In the genomic region with DNA sequence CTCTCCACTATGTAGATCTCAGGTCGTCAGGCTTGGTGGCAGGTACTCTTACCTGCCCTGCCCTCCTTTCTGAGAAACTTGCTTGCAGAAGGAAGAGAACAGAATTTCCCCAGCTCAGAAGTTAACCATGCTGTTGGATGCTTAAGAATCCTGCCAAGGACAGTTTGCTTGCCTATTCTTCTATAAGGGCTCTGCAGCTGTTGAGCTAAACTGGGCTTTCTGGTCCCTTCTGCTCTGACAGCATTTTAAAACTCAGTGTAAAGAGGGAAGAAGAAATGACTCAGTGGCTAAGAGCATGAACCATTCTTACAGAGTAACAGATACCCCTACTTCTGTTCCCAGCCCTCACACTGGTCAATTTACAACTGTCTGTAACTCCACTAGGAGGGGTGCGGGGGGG, we compare ENCODE assay signal across 27 mouse cellular contexts. TPM values are rescaled to one million over a fixed set of nuclear protein-coding genes. Genes with fewer than 3 reads are reported as not detected.
A peak's percentile ranks its signal among the peaks of the same experiment; 100 is the strongest.
DNase-seq lines count a peak whose midpoint lies in the region; ATAC-seq and TF ChIP-seq lines count a peak whose summit lies in the region.
"Had no signal": no experiment of that assay in that cellular context is flagged by ENCODE, and none has a peak within 500 bp of the region (broad histone marks: within the 10 kb centered on the region; RNA-seq: fewer than 3 reads in every experiment).

No protein-coding gene starts in this region.

- no peak overlapping the region for H3K27ac ChIP-seq in forebrain, postnatal 0 days (ENCODE audit: low read depth, low read length)
- H3K27ac ChIP-seq in forebrain, embryonic 12.5 days, result no peak overlapping the region
- no peak overlapping the region for H3K27ac ChIP-seq in heart, embryonic 10.5 days
- H3K27ac ChIP-seq in heart, adult 2 months, result no peak overlapping the region
- H3K27ac ChIP-seq in midbrain, embryonic 11.5 days (ENCODE audit: low read depth, low read length), result no peak overlapping the region
- no peak overlapping the region for H3K27ac ChIP-seq in midbrain, postnatal 0 days (ENCODE audit: low read depth, low read length)
- H3K27ac ChIP-seq: embryonic facial prominence, embryonic 12.5 days; heart, embryonic 15.5 days; hindbrain, embryonic 13.5 days; hindbrain, postnatal 0 days had no signal

- peak; percentile 25 for DNase-seq in forebrain, postnatal 0 days
- DNase-seq in heart, embryonic 10.5 days (ENCODE audit: low spot score), result peak; percentile 50
- DNase-seq in heart, adult 2 months, result no peak
- peak; percentile 33 for DNase-seq in midbrain, embryonic 11.5 days (ENCODE audit: low spot score, missing footprints)
- no peak for DNase-seq in midbrain, postnatal 0 days (ENCODE audit: low spot score)
- DNase-seq in brain, adult 2 months (ENCODE audit: low read depth, low spot score), result peak; percentile 85
- DNase-seq: adrenal gland, adult 8-10 months; B cell, adult 2 months; cerebellum, adult 11-12 months; cerebellum, adult 9-10 months; cerebellum, postnatal 25 days; gastrocnemius, postnatal 14 days; heart, postnatal 14 days had no signal

- no peaks in the 10 kb centered on the region for H3K27me3 ChIP-seq in forebrain, postnatal 0 days (ENCODE audit: insufficient read depth, low read length)
- no peaks in the 10 kb centered on the region for H3K27me3 ChIP-seq in forebrain, embryonic 12.5 days
- H3K27me3 ChIP-seq in heart, embryonic 10.5 days (ENCODE audit: insufficient read depth, poor library complexity, severe bottlenecking), result no peaks in the 10 kb centered on the region
- no peaks in the 10 kb centered on the region for H3K27me3 ChIP-seq in heart, adult 2 months (ENCODE audit: control insufficient read depth, insufficient read depth, low read length)
- no peaks in the 10 kb centered on the region for H3K27me3 ChIP-seq in midbrain, embryonic 11.5 days (ENCODE audit: control insufficient read depth, insufficient read depth, low read length)
- no peaks in the 10 kb centered on the region for H3K27me3 ChIP-seq in midbrain, postnatal 0 days (ENCODE audit: insufficient read depth, low read length)
- H3K27me3 ChIP-seq: embryonic facial prominence, embryonic 12.5 days; heart, embryonic 15.5 days; hindbrain, embryonic 13.5 days had no signal

- no peak for TF ChIP-seq EP300 in heart, adult 2 months (IDR thresholded peaks at IDR 0.05; ENCODE audit: insufficient read depth, low read depth, low read length)

- no peaks in the 10 kb centered on the region for H3K9me3 ChIP-seq in forebrain, postnatal 0 days (ENCODE audit: low read length)
- H3K9me3 ChIP-seq in forebrain, embryonic 12.5 days, result no peaks in the 10 kb centered on the region
- no peaks in the 10 kb centered on the region for H3K9me3 ChIP-seq in heart, embryonic 10.5 days
- no peaks in the 10 kb centered on the region for H3K9me3 ChIP-seq in midbrain, embryonic 11.5 days (ENCODE audit: control insufficient read depth, low read length)
- H3K9me3 ChIP-seq in midbrain, postnatal 0 days (ENCODE audit: low read length), result no peaks in the 10 kb centered on the region
- H3K9me3 ChIP-seq: embryonic facial prominence, embryonic 12.5 days; heart, embryonic 15.5 days; hindbrain, embryonic 13.5 days had no signal

- H3K79me2 ChIP-seq in heart, adult 2 months (replicated peaks; ENCODE audit: control insufficient read depth, insufficient read depth, low read length), result no peaks in the 10 kb centered on the region

- no peaks in the 10 kb centered on the region for H3K36me3 ChIP-seq in forebrain, postnatal 0 days (ENCODE audit: insufficient read depth)
- H3K36me3 ChIP-seq in forebrain, embryonic 12.5 days (replicated peaks), result no peaks in the 10 kb centered on the region
- H3K36me3 ChIP-seq in heart, embryonic 10.5 days, result no peaks in the 10 kb centered on the region
- no peaks in the 10 kb centered on the region for H3K36me3 ChIP-seq in heart, adult 2 months (ENCODE audit: control insufficient read depth, insufficient read depth, low read length)
- H3K36me3 ChIP-seq in midbrain, embryonic 11.5 days (ENCODE audit: control insufficient read depth, insufficient read depth, low read length), result no peaks in the 10 kb centered on the region
- no peaks in the 10 kb centered on the region for H3K36me3 ChIP-seq in midbrain, postnatal 0 days (ENCODE audit: insufficient read depth, low read length)
- H3K36me3 ChIP-seq: embryonic facial prominence, embryonic 12.5 days; G1E; heart, embryonic 15.5 days; hindbrain, embryonic 13.5 days had no signal

- no peak for ATAC-seq in forebrain, postnatal 0 days
- no peak for ATAC-seq in forebrain, embryonic 12.5 days (ENCODE audit: low FRiP score)
- ATAC-seq in midbrain, embryonic 11.5 days (ENCODE audit: low FRiP score), result no peak
- ATAC-seq in midbrain, postnatal 0 days (ENCODE audit: low FRiP score), result no peak
- ATAC-seq: CD4-positive, CD25-positive, alpha-beta regulatory T cell, adult 4 months; forebrain, embryonic 16.5 days; hindbrain, postnatal 0 days had no signal

- H3K9ac ChIP-seq in forebrain, postnatal 0 days, result no peak overlapping the region
- H3K9ac ChIP-seq in forebrain, embryonic 12.5 days, result no peak overlapping the region
- no peak overlapping the region for H3K9ac ChIP-seq in heart, adult 2 months (ENCODE audit: low read depth, low read length)
- no peak overlapping the region for H3K9ac ChIP-seq in midbrain, embryonic 11.5 days (ENCODE audit: low read length)
- H3K9ac ChIP-seq in midbrain, postnatal 0 days (replicated peaks; ENCODE audit: low read length, poor library complexity, severe bottlenecking), result no peak overlapping the region
- H3K9ac ChIP-seq: embryonic facial prominence, embryonic 12.5 days; heart, embryonic 15.5 days; hindbrain, embryonic 13.5 days had no signal

- no peak for TF ChIP-seq CTCF in forebrain, postnatal 0 days (IDR thresholded peaks at IDR 0.05; ENCODE audit: low read depth)
- no peak for TF ChIP-seq CTCF in heart, adult 2 months (IDR thresholded peaks at IDR 0.05)
- no peak for TF ChIP-seq CTCF in midbrain, postnatal 0 days (IDR thresholded peaks at IDR 0.05)

- no peak overlapping the region for H3K4me2 ChIP-seq in forebrain, postnatal 0 days (ENCODE audit: low read depth)
- no peak overlapping the region for H3K4me2 ChIP-seq in forebrain, embryonic 12.5 days
- H3K4me2 ChIP-seq in midbrain, embryonic 11.5 days, result no peak overlapping the region
- H3K4me2 ChIP-seq in midbrain, postnatal 0 days (ENCODE audit: low read depth, low read length, poor library complexity, severe bottlenecking), result no peak overlapping the region
- H3K4me2 ChIP-seq: embryonic facial prominence, embryonic 12.5 days; heart, embryonic 11.5 days; heart, embryonic 15.5 days; hindbrain, embryonic 13.5 days had no signal

- H3K4me3 ChIP-seq in forebrain, postnatal 0 days (ENCODE audit: low read depth, low read length), result no peak overlapping the region
- H3K4me3 ChIP-seq in forebrain, embryonic 12.5 days (replicated peaks), result no peak overlapping the region
- no peak overlapping the region for H3K4me3 ChIP-seq in heart, embryonic 10.5 days
- H3K4me3 ChIP-seq in heart, adult 2 months, result no peak overlapping the region
- H3K4me3 ChIP-seq in midbrain, embryonic 11.5 days (ENCODE audit: low read depth, low read length), result no peak overlapping the region
- H3K4me3 ChIP-seq in midbrain, postnatal 0 days (ENCODE audit: low read depth, low read length), result no peak overlapping the region
- H3K4me3 ChIP-seq: embryonic facial prominence, embryonic 12.5 days; heart, embryonic 15.5 days; hindbrain, embryonic 13.5 days had no signal

- intact Hi-C loops in heart, adult 2 months (cut with DNase I), result no loop called here

- WGBS in forebrain, postnatal 0 days, result 93% methylated on average over 2 of the region's 2 CpGs
- 87% methylated on average over 2 of the region's 2 CpGs for WGBS in forebrain, embryonic 12.5 days
- WGBS in heart, embryonic 10.5 days, result 86% methylated on average over 2 of the region's 2 CpGs
- WGBS in heart, adult 2 months, result 90% methylated on average over 2 of the region's 2 CpGs
- WGBS in midbrain, embryonic 11.5 days, result 88% methylated on average over 2 of the region's 2 CpGs
- WGBS in midbrain, postnatal 0 days, result 88% methylated on average over 2 of the region's 2 CpGs

- no peaks in the 10 kb centered on the region for H3K4me1 ChIP-seq in forebrain, postnatal 0 days (ENCODE audit: insufficient read depth)
- no peaks in the 10 kb centered on the region for H3K4me1 ChIP-seq in forebrain, embryonic 12.5 days
- no peaks in the 10 kb centered on the region for H3K4me1 ChIP-seq in heart, embryonic 10.5 days
- no peaks in the 10 kb centered on the region for H3K4me1 ChIP-seq in heart, adult 2 months (ENCODE audit: control insufficient read depth, insufficient read depth, low read length)
- no peaks in the 10 kb centered on the region for H3K4me1 ChIP-seq in midbrain, embryonic 11.5 days (ENCODE audit: control insufficient read depth, insufficient read depth, low read length)
- no peaks in the 10 kb centered on the region for H3K4me1 ChIP-seq in midbrain, postnatal 0 days (ENCODE audit: insufficient read depth, low read length)
- H3K4me1 ChIP-seq: embryonic facial prominence, embryonic 12.5 days; heart, embryonic 15.5 days; hindbrain, embryonic 13.5 days had no signal

- TF ChIP-seq POLR2A in heart, adult 2 months (IDR thresholded peaks at IDR 0.05; ENCODE audit: insufficient read depth, low read depth, low read length), result no peak

RNA-seq across cellular contexts. Expression of a gene that starts 41.0 kb away (rescaled TPM):
- total RNA-seq in forebrain, postnatal 0 days (2014; rRNA removed), result 2.3 and 2.9 TPM in 2 replicates
- polyA plus RNA-seq in forebrain, postnatal 0 days (2015; fragmentation: Nextera tagmentation; extraction: Ambion mirVana), result 1.7 and 2.5 TPM in 2 replicates
- 0.79 and 0.85 TPM in 2 replicates for polyA plus RNA-seq in forebrain, embryonic 12.5 days (2016; fragmentation: Nextera tagmentation; extraction: Ambion mirVana)
- 0.18 and 0.34 TPM in 2 replicates for polyA plus RNA-seq in heart, embryonic 10.5 days (2016; fragmentation: Nextera tagmentation; extraction: Ambion mirVana)
- under 1 TPM; 0.91 TPM for total RNA-seq in heart, adult 2 months (2021)
- 0.49 and 1.00 TPM in 2 replicates for polyA plus RNA-seq in heart, adult 2 months (2012; rRNA removed)
- 0.43 and 0.48 TPM in 2 replicates for polyA plus RNA-seq in midbrain, embryonic 11.5 days (2014; fragmentation: Nextera tagmentation; extraction: Ambion mirVana)
- 0.66 and 1.1 TPM in 2 replicates for total RNA-seq in midbrain, postnatal 0 days (2014; rRNA removed)
- polyA plus RNA-seq in midbrain, postnatal 0 days (2015; fragmentation: Nextera tagmentation; extraction: Ambion mirVana), result 1.2 and 1.7 TPM in 2 replicates

RNA-seq across cellular contexts. Expression of a gene that starts 41.2 kb away (rescaled TPM):
- 297 and 313 TPM in 2 replicates for total RNA-seq in forebrain, postnatal 0 days (2014; rRNA removed)
- 254 and 255 TPM in 2 replicates for polyA plus RNA-seq in forebrain, postnatal 0 days (2015; fragmentation: Nextera tagmentation; extraction: Ambion mirVana)
- 108 and 119 TPM in 2 replicates for polyA plus RNA-seq in forebrain, embryonic 12.5 days (2016; fragmentation: Nextera tagmentation; extraction: Ambion mirVana)
- polyA plus RNA-seq in heart, embryonic 10.5 days (2016; fragmentation: Nextera tagmentation; extraction: Ambion mirVana), result 65.4 and 96.6 TPM in 2 replicates
- 100 to 1,000 TPM; 406 to 679 TPM for total RNA-seq in heart, adult 2 months (2021)
- polyA plus RNA-seq in heart, adult 2 months (2012; rRNA removed), result 344 and 559 TPM in 2 replicates
- 121 and 130 TPM in 2 replicates for polyA plus RNA-seq in midbrain, embryonic 11.5 days (2014; fragmentation: Nextera tagmentation; extraction: Ambion mirVana)
- total RNA-seq in midbrain, postnatal 0 days (2014; rRNA removed), result 312 and 330 TPM in 2 replicates
- 237 and 250 TPM in 2 replicates for polyA plus RNA-seq in midbrain, postnatal 0 days (2015; fragmentation: Nextera tagmentation; extraction: Ambion mirVana)

RNA-seq across cellular contexts. Expression of a gene that starts 49.4 kb away (rescaled TPM):
- not detected in 2 replicates for total RNA-seq in forebrain, postnatal 0 days (2014; rRNA removed)
- 0.11 TPM in 1 of 2 replicates, not detected in the other for polyA plus RNA-seq in forebrain, postnatal 0 days (2015; fragmentation: Nextera tagmentation; extraction: Ambion mirVana)
- not detected in 2 replicates for polyA plus RNA-seq in forebrain, embryonic 12.5 days (2016; fragmentation: Nextera tagmentation; extraction: Ambion mirVana)
- polyA plus RNA-seq in heart, embryonic 10.5 days (2016; fragmentation: Nextera tagmentation; extraction: Ambion mirVana), result not detected in 2 replicates
- total RNA-seq in heart, adult 2 months (2021), result not detected
- not detected in 2 replicates for polyA plus RNA-seq in heart, adult 2 months (2012; rRNA removed)
- polyA plus RNA-seq in midbrain, embryonic 11.5 days (2014; fragmentation: Nextera tagmentation; extraction: Ambion mirVana), result not detected in 2 replicates
- not detected in 2 replicates for total RNA-seq in midbrain, postnatal 0 days (2014; rRNA removed)
- not detected in 2 replicates for polyA plus RNA-seq in midbrain, postnatal 0 days (2015; fragmentation: Nextera tagmentation; extraction: Ambion mirVana)
- total RNA-seq: adrenal gland, adult 8-10 months; adrenal gland, postnatal 4 days; gastrocnemius, adult 18-20 months; gastrocnemius, postnatal 14 days; heart, postnatal 14 days; hematopoietic stem cell, adult 5-6 weeks; hindbrain, postnatal 0 days had no signal
- polyA plus RNA-seq: cortical plate, adult 2 months; embryonic facial prominence, embryonic 12.5 days; forebrain, embryonic 11.5 days; G1E; heart, embryonic 11.5 days; heart, embryonic 15.5 days; hindbrain, embryonic 13.5 days; hindbrain, postnatal 0 days had no signal

Comparison
In these comparisons a context has a peak if more than half of its experiments do, and no peak if none do; other contexts are left out.
1. DNase-seq: peak in forebrain, postnatal 0 days (single experiment), heart, embryonic 10.5 days (single experiment), midbrain, embryonic 11.5 days (single experiment) and brain, adult 2 months (single experiment); none in heart, adult 2 months (0 of 2) and midbrain, postnatal 0 days (single experiment).